Mouse (Mus musculus): ENCODE measurements around the gene Tm6sf1.

The Tm6sf1 gene

GRCm38 (mm10) chr7:81850171-81850570 lies 8.6 kb upstream of the Tm6sf1 start:
- no peak for DNase-seq (ENCODE audit: low spot score in 2 of 2)

GRCm38 (mm10) chr7:81851706-81852105 lies 7.1 kb upstream of the Tm6sf1 start:
- DNase-seq (ENCODE audit: low spot score in 2 of 2), result no peak

GRCm38 (mm10) chr7:81854568-81855307 lies 4.1 kb upstream of the Tm6sf1 start:
- DNase-seq (ENCODE audit: low spot score in 2 of 2), result peak in 1 of 2 experiments; percentile 34

- DNase-seq (ENCODE audit: low spot score in 2 of 2), result no peak
Measured at GRCm38 (mm10) chr7:81855694-81856093, 3.1 kb upstream of the Tm6sf1 start, which contains the start of gene Gm10160. Gm10160 (minus strand) TSS chr7:81855794.

GRCm38 (mm10) chr7:81856221-81856620 lies 2.6 kb upstream of the Tm6sf1 start:
- peak in 1 of 2 experiments; percentile 36 for DNase-seq (ENCODE audit: low spot score in 2 of 2)

- no peak for DNase-seq (ENCODE audit: low spot score in 2 of 2)
Measured at GRCm38 (mm10) chr7:81858236-81858635, 565 bp upstream of the Tm6sf1 start.

GRCm38 (mm10) chr7:81860071-81860470 lies 1.3 kb downstream of the Tm6sf1 start:
- DNase-seq (ENCODE audit: low spot score in 2 of 2), result peak; percentile 70

- DNase-seq (ENCODE audit: low spot score in 2 of 2), result peak; percentile 75 to 80
Measured at GRCm38 (mm10) chr7:81860996-81861395, 2.2 kb downstream of the Tm6sf1 start.

GRCm38 (mm10) chr7:81861461-81861860 lies 2.7 kb downstream of the Tm6sf1 start:
- DNase-seq (ENCODE audit: low spot score in 2 of 2), result no peak

- no peak for DNase-seq (ENCODE audit: low spot score in 2 of 2)
Measured at GRCm38 (mm10) chr7:81861921-81862320, 3.1 kb downstream of the Tm6sf1 start.

- peak; percentile 90 for DNase-seq (ENCODE audit: low spot score in 2 of 2)
Measured at GRCm38 (mm10) chr7:81862587-81863583, 4.1 kb downstream of the Tm6sf1 start.

- DNase-seq (ENCODE audit: low spot score in 2 of 2), result no peak
Measured at GRCm38 (mm10) chr7:81864552-81864951, 5.8 kb downstream of the Tm6sf1 start.

- no peak for DNase-seq (ENCODE audit: low spot score in 2 of 2)
Measured at GRCm38 (mm10) chr7:81865937-81866336, 7.1 kb downstream of the Tm6sf1 start.

GRCm38 (mm10) chr7:81867231-81867930 lies 8.6 kb downstream of the Tm6sf1 start:
- no peak for DNase-seq (ENCODE audit: low spot score in 2 of 2)

GRCm38 (mm10) chr7:81868158-81868557 lies 9.4 kb downstream of the Tm6sf1 start:
- peak; percentile 65 to 67 for DNase-seq (ENCODE audit: low spot score in 2 of 2)

- no peak for DNase-seq (ENCODE audit: low spot score in 2 of 2)
Measured at GRCm38 (mm10) chr7:81872493-81873013, 13.8 kb downstream of the Tm6sf1 start.

GRCm38 (mm10) chr7:81873807-81874206 lies 15.0 kb downstream of the Tm6sf1 start:
- no peak for DNase-seq (ENCODE audit: low spot score in 2 of 2)

GRCm38 (mm10) chr7:81874636-81875035 lies 15.8 kb downstream of the Tm6sf1 start:
- no peak for DNase-seq (ENCODE audit: low spot score in 2 of 2)

- no peak for DNase-seq (ENCODE audit: low spot score in 2 of 2)
Measured at GRCm38 (mm10) chr7:81875372-81875771, 16.6 kb downstream of the Tm6sf1 start.

GRCm38 (mm10) chr7:81880286-81880685 lies 21.5 kb downstream of the Tm6sf1 start:
- DNase-seq (ENCODE audit: low spot score in 2 of 2), result no peak

GRCm38 (mm10) chr7:81880797-81881196 lies 22.0 kb downstream of the Tm6sf1 start:
- DNase-seq (ENCODE audit: low spot score in 2 of 2), result peak; percentile 66 to 71

GRCm38 (mm10) chr7:81881600-81881999 lies 22.8 kb downstream of the Tm6sf1 start:
- no peak for DNase-seq (ENCODE audit: low spot score in 2 of 2)
